Mouse (Mus musculus) lung, postnatal 0 days (tissue): ENCODE data around the gene Syncrip. TPM values are rescaled to one million over a fixed set of nuclear protein-coding genes. Genes with fewer than 3 reads are reported as not detected.

Experiments
- ATAC-seq: fragments of 200-750 bp; cut with Nextera tagmentation; 2 replicates; pipeline ENCODE4 v1.8.0; 2017; ENCODE audit warnings: moderate library complexity
- DNase-seq: peaks from one replicate; pipeline ENCODE4 v3.0.0-alpha.2; 2016; ENCODE audit warnings: low spot score
- H3K27ac ChIP-seq: fragments of 300-500 bp; sonication (generic); 2 replicates; pipeline ENCODE4 v1.5.1; 2014; ENCODE audit warnings: antibody characterized with exemption, mild to moderate bottlenecking, low read length, mixed read lengths
- H3K27me3 ChIP-seq: fragments of 300-500 bp; sonication (generic); replicated peaks from 2 replicates; pipeline ENCODE4 v1.6.1; 2014; ENCODE audit warnings: low read length, mixed read lengths; ENCODE audit not compliant: insufficient read depth
- H3K36me3 ChIP-seq: fragments of 300-500 bp; sonication (generic); 2 replicates; pipeline ENCODE4 v1.6.1; 2014; ENCODE audit warnings: low read length, mixed read lengths; ENCODE audit not compliant: insufficient read depth
- H3K4me1 ChIP-seq: fragments of 300-500 bp; sonication (generic); 2 replicates; pipeline ENCODE4 v1.6.1; 2014; ENCODE audit warnings: antibody characterized with exemption, low read depth, low read length, mixed read lengths; ENCODE audit not compliant: insufficient read depth
- H3K4me2 ChIP-seq: fragments of 300-500 bp; sonication (generic); replicated peaks from 2 replicates; pipeline ENCODE4 v1.6.1; 2014; ENCODE audit warnings: low read depth, mild to moderate bottlenecking, low read length, moderate library complexity, mixed read lengths
- H3K4me3 ChIP-seq: fragments of 300-500 bp; sonication (generic); 2 replicates; pipeline ENCODE4 v1.5.1; 2014; ENCODE audit warnings: low read depth, low read length
- H3K9ac ChIP-seq: fragments of 300-500 bp; sonication (generic); replicated peaks from 2 replicates; pipeline ENCODE4 v1.6.1; 2014; ENCODE audit warnings: low read depth, mild to moderate bottlenecking
- H3K9me3 ChIP-seq: fragments of 300-500 bp; sonication (generic); 2 replicates; pipeline ENCODE4 v1.6.1; 2016; ENCODE audit warnings: low read length, mixed read lengths
- CTCF ChIP-seq: IDR thresholded peaks from 2 replicates; pipeline ENCODE4 v1.5.1; 2016; ENCODE audit warnings: antibody characterized with exemption, mild to moderate bottlenecking
- EP300 ChIP-seq: IDR thresholded peaks from 2 replicates; pipeline ENCODE4 v1.6.1; 2016; ENCODE audit warnings: antibody characterized with exemption, mild to moderate bottlenecking, control low read depth
- WGBS: fragments of 180-500 bp; shearing (Covaris S2); extraction: QIAGEN DNeasy Blood & Tissue Kit; methylation state at CpG from one replicate; pipeline ENCODE4 v1.1.7; 2014; 5-methylcytosine and 5-hydroxymethylcytosine counted together
- polyA plus RNA-seq: library from polyadenylated mRNA; unstranded; fragments of >200 nt; fragmentation: Nextera tagmentation; extraction: Ambion mirVana; gene quantifications from 2 replicates; pipeline ENCODE4 v1.2.1, GENCODE M21; 2015

Gene Syncrip
- polyA plus RNA-seq, 1 experiment from 2014 or later = 36.0 TPM

- TF ChIP-seq CTCF = no peak
- no peak for TF ChIP-seq EP300
- 60% methylated on average over 1 of the region's 1 CpGs for WGBS
- H3K27me3 ChIP-seq = no peaks in the 10 kb centered on the region
- H3K4me3 ChIP-seq = no peak overlapping the region
- no peaks in the 10 kb centered on the region for H3K9me3 ChIP-seq
- no peak overlapping the region for H3K4me2 ChIP-seq
- H3K4me1 ChIP-seq = no peaks in the 10 kb centered on the region
- DNase-seq (no peak), ATAC-seq (no peak)
- no peak overlapping the region for H3K9ac ChIP-seq
- H3K36me3 ChIP-seq = no peaks in the 10 kb centered on the region
- no peak overlapping the region for H3K27ac ChIP-seq
Observed at GRCm38 (mm10) chr9:88492522-88492921, 10.1 kb upstream of the Syncrip start.

GRCm38 (mm10) chr9:88484531-88484930 is 2.2 kb upstream of the Syncrip start:
- no peak overlapping the region for H3K9ac ChIP-seq
- DNase-seq (no peak), ATAC-seq (no peak)
- 34% methylated on average over 6 of the region's 6 CpGs for WGBS
- no peak for TF ChIP-seq CTCF
- TF ChIP-seq EP300 = no peak
- H3K4me1 ChIP-seq = peaks cover 8% of the 10 kb centered on the region; the same call in 1 of the 2 replicates
- H3K27ac ChIP-seq = no peak overlapping the region
- H3K4me2 ChIP-seq = no peak overlapping the region
- no peaks in the 10 kb centered on the region for H3K36me3 ChIP-seq
- no peaks in the 10 kb centered on the region for H3K27me3 ChIP-seq
- no peaks in the 10 kb centered on the region for H3K9me3 ChIP-seq
- H3K4me3 ChIP-seq = no peak overlapping the region

GRCm38 (mm10) chr9:88482829-88483396 is 539 bp upstream of the Syncrip start:
- Histone ChIP-seq H3K4me1 (peaks cover 8% of the 10 kb centered on the region; the same call in 1 of the 2 replicates), H3K9ac (peak overlapping the region; percentile 74), H3K27me3 (no peaks in the 10 kb centered on the region), H3K27ac (peak overlapping the region; percentile 99), H3K4me3 (peak overlapping the region; percentile 93), H3K4me2 (peak overlapping the region; percentile 64), H3K36me3 (no peaks in the 10 kb centered on the region), H3K9me3 (no peaks in the 10 kb centered on the region)
- TF ChIP-seq EP300 (peak; percentile 60), CTCF (no peak; the same call in 1 of the 2 replicates)
- 0% methylated on average over 24 of the region's 52 CpGs for WGBS
- ATAC-seq (peak; percentile 32), DNase-seq (peak; percentile 95)

GRCm38 (mm10) chr9:88481791-88482160 is 598 bp downstream of the Syncrip start:
- H3K4me2 ChIP-seq = peak overlapping the region; percentile 90
- peak overlapping the region; percentile 79 for H3K9ac ChIP-seq
- peak overlapping the region; percentile 93 for H3K4me3 ChIP-seq
- DNase-seq (peak; percentile 78), ATAC-seq (peak; percentile 8)
- H3K9me3 ChIP-seq = no peaks in the 10 kb centered on the region
- peaks cover 8% of the 10 kb centered on the region; the same call in 1 of the 2 replicates for H3K4me1 ChIP-seq
- TF ChIP-seq EP300 = no peak
- TF ChIP-seq CTCF = no peak
- no peaks in the 10 kb centered on the region for H3K27me3 ChIP-seq
- H3K27ac ChIP-seq = peak overlapping the region; percentile 95
- 6% methylated on average over 20 of the region's 43 CpGs for WGBS
- no peaks in the 10 kb centered on the region for H3K36me3 ChIP-seq

GRCm38 (mm10) chr9:88481061-88481790 is 1.1 kb downstream of the Syncrip start:
- H3K36me3 ChIP-seq = no peaks in the 10 kb centered on the region
- peak overlapping the region; percentile 79 for H3K9ac ChIP-seq
- H3K27ac ChIP-seq = peak overlapping the region; percentile 95
- peaks cover 8% of the 10 kb centered on the region; the same call in 1 of the 2 replicates for H3K4me1 ChIP-seq
- peak overlapping the region; percentile 90 for H3K4me2 ChIP-seq
- DNase-seq (peak; percentile 36), ATAC-seq (no peak; the same call in 1 of the 2 replicates)
- TF ChIP-seq EP300 (no peak), CTCF (no peak)
- H3K9me3 ChIP-seq = no peaks in the 10 kb centered on the region
- H3K27me3 ChIP-seq = no peaks in the 10 kb centered on the region
- peak overlapping the region; percentile 93 for H3K4me3 ChIP-seq
- 1% methylated on average over 45 of the region's 78 CpGs for WGBS

GRCm38 (mm10) chr9:88480120-88480519 is 2.3 kb downstream of the Syncrip start:
- H3K27me3 ChIP-seq = no peaks in the 10 kb centered on the region
- peak overlapping the region; percentile 93; the same call in 1 of the 2 replicates for H3K4me3 ChIP-seq
- no peak overlapping the region for H3K27ac ChIP-seq
- peak; percentile 15 for DNase-seq
- H3K9ac ChIP-seq = no peak overlapping the region
- H3K4me2 ChIP-seq = peak overlapping the region; percentile 90
- H3K9me3 ChIP-seq = no peaks in the 10 kb centered on the region
- no peak for TF ChIP-seq EP300
- TF ChIP-seq CTCF = no peak
- no peaks in the 10 kb centered on the region; the same call in 1 of the 2 replicates for H3K36me3 ChIP-seq
- ATAC-seq = no peak
- H3K4me1 ChIP-seq = peaks cover 8% of the 10 kb centered on the region; the same call in 1 of the 2 replicates
- WGBS = 3% methylated on average over 1 of the region's 1 CpGs
